Mouse (Mus musculus): ENCODE measurements around the gene Iqgap2.

GRCm38 (mm10) chr13:95629751-95630150 is 262.0 kb downstream of the Iqgap2 start:
- no peak for TF ChIP-seq EP300 (IDR thresholded peaks at IDR 0.05; ENCODE audit: insufficient read depth, low read depth, low read length)
- TF ChIP-seq POLR2A (IDR thresholded peaks at IDR 0.05; ENCODE audit: insufficient read depth, low read length), result no peak
- no peak for TF ChIP-seq CTCF (IDR thresholded peaks at IDR 0.05; ENCODE audit: low read depth, low read length)
